Mouse (Mus musculus) lung, postnatal 0 days (tissue): Measurements from ENCODE around the gene Cnot3.

ENCODE experiments used
- CTCF ChIP-seq: IDR thresholded peaks from 2 replicates; pipeline ENCODE4 v1.5.1; 2016; ENCODE audit warnings: antibody characterized with exemption, mild to moderate bottlenecking
- EP300 ChIP-seq: IDR thresholded peaks from 2 replicates; pipeline ENCODE4 v1.6.1; 2016; ENCODE audit warnings: antibody characterized with exemption, mild to moderate bottlenecking, control low read depth

GRCm38 (mm10) chr7:3611006-3611405 lies 34.1 kb upstream of the Cnot3 start:
- no peak for TF ChIP-seq EP300
- no peak for TF ChIP-seq CTCF
